Mouse (Mus musculus) thymus, postnatal 36 days (tissue): ENCODE measurements around the gene Gm11273.
A peak's percentile ranks its signal among the peaks of the same experiment; 100 is the strongest.
"Not testable (repeated sequence)": the region's sequence is repeated elsewhere in the genome, so short reads cannot be mapped to it uniquely, and the experiment has no call there.

Experiments used
- DNase-seq, 2 experiments: peaks; one replicate each; pipeline ENCODE4 v3.0.0; 2022; ENCODE audit warnings: mixed read lengths in 2 of 2

Gm11273 gene

DNA sequence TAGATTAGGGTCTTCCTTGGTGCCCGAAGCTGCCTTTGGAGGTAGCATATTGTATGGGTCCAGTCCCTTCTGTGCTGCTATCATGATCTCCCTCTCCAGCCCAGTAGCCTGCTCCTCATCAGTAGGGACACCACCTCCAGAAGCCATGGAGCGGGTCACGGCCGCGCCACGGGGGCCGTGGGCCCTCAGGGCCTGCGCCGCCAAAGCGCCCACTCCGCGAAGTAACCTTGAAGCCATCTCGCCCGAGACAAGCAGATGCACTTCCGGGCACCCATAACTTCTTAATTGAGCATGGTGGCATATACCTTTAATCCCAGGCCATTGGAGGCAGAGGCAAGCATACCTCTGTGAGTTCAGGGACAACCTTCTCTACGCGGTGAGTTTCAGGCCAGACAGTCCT is at the start of gene Gm11273:
TSS of gene Gm11273 (minus strand) at position 237 of the 400 bp plus-strand sequence.
- DNase-seq, result not testable (repeated sequence)

DNA sequence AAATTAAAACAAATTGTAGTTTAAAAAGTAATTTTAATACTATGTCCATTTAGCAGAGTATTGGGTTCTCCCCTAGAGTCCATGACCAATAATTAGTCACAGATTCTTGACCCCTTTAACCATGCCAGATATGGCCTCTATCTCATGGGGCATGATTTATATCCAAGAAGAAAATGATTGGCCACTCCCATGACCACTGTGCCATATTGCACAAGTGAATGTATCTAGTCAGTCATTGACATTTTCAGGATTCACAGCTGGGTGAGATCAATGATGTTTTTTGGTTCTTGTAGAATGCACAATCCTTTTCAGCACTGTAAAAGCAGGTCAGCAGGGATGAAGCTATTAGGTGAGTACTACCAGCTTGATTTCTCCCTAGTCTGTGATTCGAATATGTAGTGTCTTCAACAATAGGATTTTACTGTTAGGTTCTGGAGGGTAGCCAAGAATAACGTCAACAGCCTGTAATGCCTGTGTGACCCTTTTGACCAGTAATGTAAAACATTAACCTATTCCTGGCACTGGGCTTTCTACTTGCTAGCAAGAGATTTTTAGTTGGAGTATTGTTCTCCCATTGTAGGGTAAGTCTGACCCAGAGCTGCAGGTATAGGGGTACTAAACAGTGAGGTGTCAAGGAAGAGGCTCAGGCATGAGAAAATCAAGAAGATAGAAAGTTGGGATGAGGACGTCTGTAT is 49.3 kb upstream of the Gm11273 start:
- DNase-seq, result no peak

DNA sequence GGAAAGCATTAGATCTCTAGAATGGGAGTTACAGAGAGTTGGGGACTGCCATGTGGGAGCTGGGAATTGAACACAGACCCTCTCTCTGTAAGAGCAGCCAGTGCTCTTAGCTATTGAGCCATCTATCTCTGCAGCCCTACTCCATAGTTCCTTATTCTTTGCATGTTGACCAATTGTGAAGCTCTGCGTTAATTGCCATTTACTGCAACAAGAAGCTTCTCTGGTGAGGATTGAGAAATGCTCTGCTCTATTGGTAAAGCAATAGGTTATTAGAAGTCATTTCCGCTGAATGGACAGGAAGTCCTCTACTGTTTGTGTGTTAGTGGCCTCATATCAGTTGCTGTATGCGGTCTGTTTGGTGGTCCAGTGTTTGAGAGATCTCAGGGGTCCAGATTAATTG is 48.3 kb upstream of the Gm11273 start:
- no peak for DNase-seq

DNA sequence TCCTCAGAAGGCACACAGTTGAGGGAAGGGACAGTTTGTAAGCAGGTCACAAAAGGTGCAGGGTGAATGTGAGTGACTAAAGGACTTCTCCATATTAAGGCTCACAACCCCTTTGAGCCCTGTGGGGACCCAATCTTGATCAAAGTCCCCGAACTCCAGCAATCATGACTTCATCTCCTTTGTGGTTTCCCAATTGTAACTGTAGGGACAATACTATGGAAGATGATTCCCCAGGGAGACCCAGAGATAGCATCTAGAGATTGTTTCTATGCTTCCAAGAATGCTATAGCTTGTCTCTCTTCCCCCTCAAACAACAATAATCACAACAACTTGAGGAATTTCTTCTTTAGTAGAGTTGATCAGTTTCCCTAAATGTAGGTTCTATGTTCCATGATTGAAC is 41.5 kb upstream of the Gm11273 start, which contains the start of gene Olfr1366:
TSS of gene Olfr1366 (minus strand) at position 101 of the 400 bp plus-strand sequence.
- DNase-seq, result no peak

DNA sequence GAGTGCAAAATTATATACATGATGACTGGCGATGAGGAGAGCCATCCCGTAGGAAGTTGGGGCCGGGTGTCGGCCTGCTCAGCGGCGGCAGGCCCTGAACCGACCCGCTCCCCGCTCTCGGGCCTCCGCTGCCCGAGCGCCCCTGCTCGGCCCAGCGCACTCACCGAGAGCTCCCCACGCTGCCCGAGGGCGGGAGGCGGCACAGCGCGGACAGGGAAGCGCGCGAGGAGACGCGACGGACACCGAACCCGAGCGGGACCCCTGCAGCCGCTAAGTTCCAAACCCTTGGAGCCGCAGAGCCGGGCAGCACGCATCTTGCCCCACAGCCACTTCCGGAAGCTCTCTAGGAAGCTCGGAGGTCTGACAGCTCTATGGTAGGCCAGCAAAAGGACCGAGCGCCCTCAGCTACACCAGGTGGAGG is 29.6 kb upstream of the Gm11273 start, which contains the start of gene Zkscan8:
TSS of gene Zkscan8 (minus strand) at position 340 of the 421 bp plus-strand sequence.
- peak; percentile 87 to 89 for DNase-seq

DNA sequence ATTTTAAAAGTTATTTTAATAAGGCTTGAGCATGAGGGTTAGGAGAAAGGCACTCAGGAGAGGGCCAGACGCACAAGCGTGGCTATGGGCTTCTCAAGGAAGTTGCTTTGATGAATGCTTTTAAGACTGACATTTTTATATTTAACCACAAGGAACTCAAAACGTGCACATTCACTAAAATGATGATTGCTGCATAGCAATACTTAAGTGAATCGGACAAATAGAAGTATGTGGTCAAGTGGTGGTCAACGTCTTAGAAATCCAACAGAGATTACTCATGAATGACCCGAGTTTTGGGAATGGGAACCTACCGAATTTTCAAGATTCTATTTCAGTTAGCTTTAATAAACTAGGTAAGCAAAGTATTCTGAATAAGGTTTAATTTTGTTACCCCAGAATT is 28.9 kb upstream of the Gm11273 start:
- no peak for DNase-seq

DNA sequence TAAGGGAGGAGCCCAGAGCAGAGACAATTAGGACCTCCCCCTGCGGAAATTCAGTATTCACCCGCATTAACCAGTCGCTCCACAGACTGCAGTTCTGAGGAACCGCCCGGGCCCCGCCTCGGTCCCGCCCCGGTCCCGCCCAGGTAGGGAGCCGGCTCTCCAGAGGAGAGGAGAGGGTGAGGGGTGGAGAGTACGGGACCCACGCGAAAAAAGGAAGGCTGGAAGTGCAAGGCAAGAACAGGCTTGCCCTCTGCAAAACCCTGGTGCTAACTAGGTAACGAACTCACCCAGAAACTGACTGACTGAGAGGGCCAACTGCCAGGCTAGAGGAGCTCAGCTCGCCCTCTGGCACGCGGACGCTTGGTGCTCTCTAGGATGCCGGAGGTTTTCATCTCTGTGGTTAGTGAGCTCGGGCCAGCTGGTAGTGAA is 5.0 kb upstream of the Gm11273 start:
- peak; percentile 75 to 78 for DNase-seq

DNA sequence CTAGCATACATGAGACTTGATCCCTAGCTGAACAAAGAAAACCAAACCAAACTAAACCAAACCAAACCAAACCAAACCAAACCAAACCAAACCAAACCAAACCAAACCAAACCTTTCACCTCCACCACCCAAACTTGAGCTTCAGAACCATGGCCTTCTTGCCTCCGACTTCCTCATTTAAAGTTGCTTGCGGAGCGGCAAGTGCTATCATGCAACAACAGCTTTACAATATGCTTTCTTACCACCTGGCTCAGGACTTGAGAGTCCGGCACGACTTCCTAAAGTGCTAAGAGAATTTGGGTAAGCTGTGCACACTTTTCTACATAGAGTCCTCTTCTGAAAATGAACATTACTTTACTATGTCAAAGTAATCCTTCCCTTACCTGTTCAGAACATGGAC is 1.1 kb upstream of the Gm11273 start:
- no peak for DNase-seq

DNA sequence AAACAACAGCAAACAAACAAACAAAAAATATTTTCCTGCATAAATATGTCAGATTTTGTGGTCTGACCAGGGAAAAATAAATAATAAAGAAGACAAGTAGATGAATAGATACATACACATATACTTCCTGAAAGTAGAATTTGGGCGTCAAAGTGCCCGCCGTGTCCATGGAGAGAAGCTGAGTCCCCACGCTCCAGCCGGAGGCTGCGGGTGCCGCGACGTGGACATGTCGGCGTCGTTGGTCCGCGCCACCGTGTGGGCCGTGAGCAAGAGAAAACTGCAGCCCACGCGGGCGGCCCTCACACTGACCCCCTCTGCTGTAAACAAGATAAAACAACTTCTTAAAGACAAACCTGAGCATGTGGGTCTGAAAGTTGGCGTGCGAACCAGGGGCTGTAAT is 6.1 kb downstream of the Gm11273 start, which contains the start of gene AK157302:
TSS of gene AK157302 (plus strand) at position 144 of the 400 bp plus-strand sequence.
- peak in 1 of 2 experiments; percentile 18 for DNase-seq

DNA sequence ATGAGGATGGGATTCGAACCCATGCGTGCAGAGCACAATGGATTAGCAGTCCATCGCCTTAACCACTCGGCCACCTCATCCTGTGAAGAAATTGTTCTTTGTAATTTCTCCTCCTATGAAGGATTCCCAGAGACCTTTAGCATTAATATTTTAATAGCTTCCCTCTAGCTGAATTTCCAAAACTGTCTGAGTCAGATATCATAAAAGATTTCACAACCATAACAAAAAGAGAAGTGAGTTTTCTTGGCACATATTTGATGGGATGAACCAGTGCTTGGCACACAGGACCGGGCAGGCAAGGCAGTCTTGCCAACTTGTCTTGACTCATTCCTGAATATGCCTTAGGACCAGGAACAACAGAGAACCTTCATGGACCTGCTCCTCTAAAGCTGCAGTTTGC is 8.4 kb downstream of the Gm11273 start:
- DNase-seq, result no peak

DNA sequence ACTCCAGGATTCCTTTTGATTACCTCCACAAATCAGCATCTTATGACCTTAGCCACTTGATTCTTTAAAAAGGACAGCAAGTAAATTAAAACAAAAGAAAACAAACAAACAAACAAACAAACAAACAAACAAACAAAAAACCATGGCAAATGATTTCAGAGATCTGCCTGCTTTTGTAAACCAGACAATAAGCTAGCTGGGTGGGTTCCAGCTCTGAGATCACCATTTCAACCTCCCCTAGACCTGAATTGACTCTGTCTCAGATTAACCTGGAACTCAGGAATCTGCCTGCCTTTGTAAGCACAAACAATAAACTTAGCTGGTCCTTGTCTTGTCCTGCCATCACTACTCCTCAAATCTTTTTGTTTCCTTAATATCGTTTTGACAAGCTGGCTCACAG is 14.3 kb downstream of the Gm11273 start:
- no peak for DNase-seq

DNA sequence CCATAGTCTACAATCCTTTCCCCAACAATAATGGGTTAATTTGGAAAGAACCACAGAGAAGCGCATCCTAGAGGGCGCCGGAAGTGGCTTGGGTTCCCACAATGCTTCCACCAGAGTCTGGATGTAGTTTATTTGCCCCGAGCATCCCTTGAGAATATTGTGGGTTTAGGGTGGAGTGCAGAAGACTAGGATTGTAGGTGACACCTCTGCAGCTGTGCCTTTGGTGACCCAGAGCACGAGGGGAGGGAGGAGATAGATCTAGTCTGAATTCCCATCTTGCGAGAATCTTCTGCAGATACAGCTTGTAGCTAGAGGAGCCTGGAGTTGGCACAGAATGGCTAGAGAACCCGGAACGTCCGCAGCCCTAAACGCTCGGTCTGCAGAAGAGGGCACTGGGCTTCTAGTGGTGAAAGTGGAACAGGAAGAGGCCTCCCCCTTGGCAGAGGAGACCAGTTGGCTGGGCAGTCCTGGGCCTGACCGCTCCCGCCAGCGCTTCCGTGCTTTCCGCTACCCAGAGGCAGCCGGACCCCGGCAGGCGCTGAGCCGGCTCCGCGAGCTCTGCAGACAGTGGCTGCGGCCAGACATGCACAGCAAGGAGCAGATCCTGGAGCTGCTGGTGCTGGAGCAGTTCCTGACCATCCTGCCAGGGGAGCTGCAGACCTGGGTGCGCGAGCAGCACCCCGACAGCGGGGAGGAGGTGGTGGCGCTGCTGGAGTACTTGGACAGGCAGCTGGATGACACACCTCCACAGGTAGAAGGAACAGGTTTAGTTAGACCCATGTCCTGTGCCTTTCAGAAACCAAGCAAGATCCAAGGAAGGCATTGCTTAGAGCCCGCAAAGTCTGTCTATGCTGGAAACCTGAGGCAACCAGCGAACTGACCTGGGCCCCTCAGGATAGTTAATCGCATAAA is 22.2 kb downstream of the Gm11273 start, which contains the start of the genes Zkscan4 and Gm10065:
TSS of gene Zkscan4 (plus strand) at position 149 of the 912 bp plus-strand sequence.
TSS of gene Gm10065 (minus strand) at position 683 of the 912 bp plus-strand sequence.
- DNase-seq, result not testable (repeated sequence)

DNA sequence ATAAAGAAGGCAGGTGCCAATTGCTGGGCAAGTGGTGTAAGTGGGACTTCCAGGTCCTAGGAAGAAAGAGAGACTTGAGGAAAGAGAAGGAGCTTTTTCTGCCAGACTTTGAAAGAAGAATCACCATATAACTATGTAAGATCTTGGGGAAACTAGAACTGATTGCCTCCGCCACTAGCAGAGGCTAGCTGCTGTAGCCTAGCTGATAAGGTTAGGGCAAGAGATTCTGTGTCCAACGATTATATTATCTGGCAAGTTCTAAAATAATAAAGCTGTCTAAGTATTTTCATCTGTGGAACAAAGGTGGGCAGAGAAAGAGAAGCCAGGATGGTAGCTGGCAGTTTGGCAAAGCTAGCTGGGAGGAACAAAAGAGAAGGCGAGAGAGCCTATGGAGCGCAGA is 28.8 kb downstream of the Gm11273 start:
- DNase-seq, result no peak

DNA sequence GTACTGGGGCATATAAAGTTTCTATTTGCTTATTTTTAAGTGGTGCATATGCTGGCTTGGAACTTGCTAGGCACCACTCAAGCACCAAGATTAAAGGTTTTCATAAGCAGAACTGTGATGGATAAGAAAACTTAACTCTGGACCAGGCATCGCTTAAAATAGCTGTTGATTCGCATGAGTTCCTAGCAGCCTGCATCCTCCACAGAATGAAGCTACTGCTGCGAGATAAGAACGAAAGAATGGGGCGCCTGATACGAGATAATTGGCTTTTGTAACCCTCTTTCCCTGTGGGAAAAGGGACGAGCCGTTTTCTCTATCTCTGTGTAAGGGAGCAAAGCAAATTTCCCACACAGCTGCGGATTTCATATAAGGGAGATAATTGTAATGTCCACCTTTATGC is 32.1 kb downstream of the Gm11273 start:
- no peak for DNase-seq

DNA sequence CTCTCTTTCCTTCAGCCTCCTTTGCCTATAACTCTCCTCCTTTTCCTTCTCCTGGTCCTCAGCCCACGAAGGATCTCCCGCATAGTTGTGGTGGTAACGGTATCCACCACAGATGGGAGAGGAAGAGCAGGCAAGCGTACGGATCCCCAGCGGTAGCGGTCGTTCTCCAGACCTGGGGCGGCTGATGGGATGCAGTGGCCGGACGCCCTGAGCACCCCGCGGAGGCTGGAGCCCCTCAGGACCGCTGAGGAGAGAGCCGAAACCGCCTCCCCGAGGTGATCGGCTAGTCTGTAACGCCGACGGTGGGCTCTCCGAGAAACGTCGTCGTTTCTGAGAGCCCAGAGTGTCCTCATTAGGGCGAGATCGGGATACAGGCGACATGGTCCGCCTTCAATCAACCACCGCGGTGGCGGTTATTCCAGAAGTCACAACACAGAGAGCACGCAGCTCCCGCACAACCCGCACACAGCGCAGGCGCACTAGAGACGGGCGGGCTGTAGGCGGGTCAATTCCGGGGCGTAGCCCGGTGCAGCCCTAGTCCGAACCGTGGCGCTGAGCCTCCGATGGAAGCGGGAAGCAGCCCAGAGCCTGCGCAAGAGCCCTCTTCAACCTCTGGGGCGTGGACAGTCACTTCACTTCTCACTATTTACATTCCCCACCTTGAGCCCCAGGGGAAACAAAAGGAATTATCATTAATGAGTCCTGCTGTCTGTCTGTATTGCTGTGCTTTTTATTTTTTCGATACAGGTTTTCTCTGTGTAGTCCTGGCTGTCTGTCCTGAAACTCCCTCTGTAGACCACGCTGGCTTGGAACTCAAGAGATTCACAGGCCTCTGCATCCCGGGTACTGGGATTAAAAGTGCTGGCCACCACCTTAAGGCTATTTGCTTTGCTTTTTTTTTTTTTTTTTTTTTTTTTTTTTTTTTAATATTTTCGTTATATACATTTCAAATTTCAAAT is 32.9 kb downstream of the Gm11273 start, which contains the start of gene Nkapl:
TSS of gene Nkapl (minus strand) at position 449 of the 959 bp plus-strand sequence.
- DNase-seq, result peak; percentile 45 to 50

DNA sequence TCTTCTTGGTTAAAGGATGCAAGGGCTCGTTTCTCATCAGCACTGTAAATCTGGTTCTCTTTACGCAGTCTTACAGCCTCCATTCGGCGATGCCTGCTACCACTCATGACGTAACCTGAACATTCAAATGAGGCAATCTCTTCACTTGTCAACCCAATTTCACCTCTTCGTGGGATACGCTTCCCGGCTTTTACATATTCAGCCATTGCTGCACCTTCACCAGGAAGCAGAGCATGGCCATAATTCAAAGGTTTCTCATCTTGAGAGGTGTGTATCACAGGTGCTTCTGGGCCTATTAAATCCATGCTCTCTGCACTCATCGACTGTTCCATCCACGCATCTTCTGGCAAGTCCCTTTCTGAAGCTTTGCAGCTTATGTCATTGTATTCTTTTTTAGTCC is 33.9 kb downstream of the Gm11273 start:
- no peak for DNase-seq

DNA sequence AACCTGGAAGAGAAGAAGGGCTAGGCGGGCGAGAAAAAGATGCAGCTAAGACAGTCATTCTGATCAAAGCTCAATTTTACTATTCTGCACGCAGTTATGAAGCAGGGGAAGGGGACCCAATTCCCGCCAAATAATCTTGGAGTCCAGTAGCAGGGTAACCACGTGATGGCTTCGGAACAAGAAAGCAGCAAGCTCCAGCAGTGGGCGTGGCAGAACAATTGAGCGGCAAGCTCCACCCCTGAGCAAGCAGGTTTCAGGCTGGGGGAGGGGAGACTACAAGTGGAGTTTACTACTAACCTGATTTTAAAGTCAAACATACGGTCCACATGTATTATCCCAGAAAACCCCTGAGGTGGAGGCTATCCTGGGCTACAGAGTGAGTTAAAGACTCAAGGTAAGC is 38.7 kb downstream of the Gm11273 start:
- not testable (repeated sequence) for DNase-seq

DNA sequence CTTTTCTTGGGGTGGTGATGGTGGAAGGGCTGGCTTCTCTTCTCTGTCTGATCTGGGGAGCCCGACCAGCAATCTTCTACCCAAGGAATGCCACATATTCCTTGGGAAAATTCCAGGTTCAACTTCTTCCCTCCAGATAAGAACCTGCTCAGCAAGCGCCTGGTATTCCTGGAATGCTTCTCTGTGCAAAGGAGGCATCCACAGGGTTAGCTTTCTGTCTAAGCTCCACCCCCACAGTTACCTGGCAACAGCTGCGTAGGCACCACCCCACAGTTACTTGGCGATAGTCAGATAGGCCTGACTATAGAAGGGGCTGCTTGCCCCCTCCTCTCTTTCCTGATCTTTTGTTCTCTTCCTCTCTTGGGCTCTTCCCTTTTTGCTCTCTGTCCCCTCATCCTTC is 44.9 kb downstream of the Gm11273 start:
- no peak for DNase-seq

DNA sequence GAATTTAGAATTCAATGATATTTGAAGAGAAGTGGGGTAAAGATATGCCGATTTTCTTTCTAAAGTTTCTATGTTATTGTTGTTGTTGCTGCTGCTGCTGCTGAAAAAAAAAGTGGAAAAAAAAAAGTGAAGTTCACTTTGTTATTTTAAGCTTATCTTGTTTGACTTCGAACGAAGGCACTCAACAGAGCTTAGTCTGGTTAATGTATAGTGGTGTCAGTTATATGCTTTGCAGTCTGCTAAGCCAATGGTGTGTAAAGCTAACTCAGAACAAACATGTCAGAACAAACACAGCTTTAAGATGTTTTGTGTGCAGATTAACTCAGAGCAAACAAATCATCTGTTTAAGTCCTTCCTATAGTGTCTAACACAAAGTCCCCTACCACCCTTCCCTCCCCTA is 47.1 kb downstream of the Gm11273 start:
- DNase-seq, result no peak

DNA sequence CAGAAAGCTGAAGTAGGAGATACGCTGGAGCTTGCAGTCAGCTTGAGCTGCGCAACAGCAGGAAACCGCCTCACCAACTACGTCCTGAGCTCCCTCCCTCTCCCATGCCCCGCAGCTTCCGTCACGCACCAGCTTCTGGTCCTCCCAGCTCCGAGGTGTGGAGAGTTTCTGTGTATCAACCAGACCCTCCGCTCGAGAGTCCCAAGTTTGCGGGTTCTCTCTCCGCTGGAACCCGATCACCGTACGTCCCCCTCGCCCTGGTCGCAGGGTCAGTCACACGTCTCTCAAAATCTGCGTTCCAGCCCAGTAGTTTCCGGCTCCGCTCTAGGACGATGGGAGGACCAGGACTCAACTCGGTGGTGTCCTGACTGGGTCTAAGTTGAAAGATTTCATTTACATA is 47.8 kb downstream of the Gm11273 start, which contains the start of gene Zscan26:
TSS of gene Zscan26 (minus strand) at position 282 of the 400 bp plus-strand sequence.
- DNase-seq, result peak; percentile 55 to 69

DNA sequence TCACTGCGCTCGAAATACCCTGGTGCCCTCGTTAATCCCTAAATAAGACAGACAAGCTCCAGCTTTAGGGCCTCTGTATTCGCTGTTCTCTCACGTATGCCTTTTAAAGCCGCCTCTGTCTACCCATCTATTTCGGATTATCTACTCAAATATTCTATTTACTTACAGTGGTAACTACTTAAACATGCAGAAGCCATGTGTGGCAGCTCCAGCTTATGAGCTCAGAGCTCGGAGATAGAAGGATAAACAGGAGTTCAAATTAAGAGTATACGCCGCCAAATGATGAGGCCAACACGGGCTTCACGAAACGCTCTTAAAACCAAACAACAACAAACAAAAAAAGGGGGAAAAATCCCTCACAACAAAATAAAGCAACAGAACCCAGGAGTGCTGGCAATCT is 48.2 kb downstream of the Gm11273 start:
- no peak for DNase-seq
